Mouse (Mus musculus): ENCODE results near the gene Serpinb1a.
A peak's percentile ranks its signal among the peaks of the same experiment; 100 is the strongest.

The Serpinb1a gene

DNA sequence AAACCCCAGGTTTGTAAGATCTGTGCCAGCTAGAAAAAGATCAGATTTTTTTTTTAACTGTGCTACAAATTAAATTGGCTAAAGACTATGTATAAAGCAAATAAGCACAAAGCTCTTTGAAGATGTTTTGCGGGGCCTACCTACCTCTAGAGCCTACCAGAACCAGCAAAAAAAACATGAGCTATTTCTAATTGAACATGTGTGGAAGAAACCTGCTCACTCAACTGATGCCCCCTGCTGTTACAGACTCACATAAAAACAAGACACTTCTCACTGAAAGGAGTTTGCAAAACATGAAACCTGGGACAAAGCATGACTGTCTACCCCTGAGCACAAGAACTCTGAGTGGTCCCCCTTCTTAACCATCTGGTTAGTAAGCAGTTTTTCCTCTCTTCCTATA, 53.9 kb downstream of the Serpinb1a start:
- DNase-seq (ENCODE audit: low spot score): peak; percentile 12

DNA sequence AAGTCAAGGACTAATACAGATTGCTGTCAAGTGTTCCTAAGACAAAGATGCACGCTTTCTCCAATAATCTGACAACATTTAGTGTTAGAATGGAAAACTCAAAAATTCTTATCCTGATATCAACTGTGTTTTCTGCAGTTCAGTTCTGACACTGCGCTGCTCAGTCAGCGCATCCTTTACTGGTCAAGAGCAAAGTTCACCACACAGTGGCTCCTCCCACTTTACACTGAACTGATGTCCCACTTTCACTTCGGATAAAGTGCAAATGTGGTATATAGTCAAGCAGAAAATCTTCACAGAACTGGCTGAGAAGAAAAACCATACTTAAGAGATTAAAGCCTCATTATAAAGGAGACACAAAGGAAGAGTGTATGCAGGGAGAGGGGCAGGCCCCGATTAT, 55.8 kb downstream of the Serpinb1a start:
- no peak for DNase-seq (ENCODE audit: low spot score)

DNA sequence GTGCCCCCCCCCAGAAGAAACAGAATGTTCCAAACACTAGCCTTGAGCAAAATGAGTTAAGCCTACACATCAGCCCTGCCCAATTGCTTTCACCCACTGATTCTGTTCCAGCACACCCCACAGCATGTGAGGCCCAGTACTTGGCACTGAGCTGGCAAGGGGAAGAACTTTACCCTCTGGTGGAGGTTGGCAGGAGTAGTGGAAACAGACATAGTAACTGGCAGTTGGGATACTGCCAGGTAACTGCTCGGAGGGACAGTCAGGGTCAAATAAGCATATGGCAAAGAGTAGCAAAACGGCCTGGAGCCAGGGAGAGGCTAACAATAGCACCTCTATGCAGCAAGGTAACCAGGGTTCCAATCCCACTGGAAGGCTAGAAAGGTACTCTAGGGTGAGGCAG, 56.4 kb downstream of the Serpinb1a start:
- no peak for DNase-seq (ENCODE audit: low spot score)
